Mouse (Mus musculus) CH12.LX (cell line): ENCODE measurements around the gene Laptm4a. TPM values are rescaled to one million over a fixed set of nuclear protein-coding genes. Genes with fewer than 3 reads are reported as not detected.

Experiments used
- DNase-seq: peaks from one replicate; pipeline ENCODE4 v3.0.0-alpha.2; 2013; ENCODE audit errors: extremely low read depth
- H3K27ac ChIP-seq: 2 replicates; pipeline ENCODE4 v1.5.1; 2012; ENCODE audit warnings: low read depth, mild to moderate bottlenecking, control low read depth, moderate library complexity; ENCODE audit not compliant: insufficient read depth
- H3K27me3 ChIP-seq: replicated peaks from 2 replicates; pipeline ENCODE3; 2012; ENCODE audit warnings: inconsistent platforms
- H3K36me3 ChIP-seq, 2 experiments: replicated peaks in 1 of 2; 2 replicates each; pipeline versions ENCODE3 to v1.6.1; 2012; ENCODE audit warnings: inconsistent platforms in 1 of 2, low read length in 1 of 2, mild to moderate bottlenecking in 1 of 2, mixed read lengths in 1 of 2, moderate library complexity in 1 of 2; ENCODE audit not compliant: control insufficient read depth in 1 of 2, insufficient read depth in 1 of 2
- H3K4me1 ChIP-seq, 2 experiments: 2 replicates each; pipeline ENCODE4 v1.6.1; 2012; ENCODE audit warnings: inconsistent platforms in 1 of 2, moderate library complexity in 1 of 2; ENCODE audit not compliant: insufficient read depth in 2 of 2, control insufficient read depth in 1 of 2
- H3K4me2 ChIP-seq: 2 replicates; pipeline ENCODE4 v1.6.1; 2012; ENCODE audit warnings: low read depth, mild to moderate bottlenecking, control low read depth; ENCODE audit not compliant: poor library complexity, insufficient read depth, severe bottlenecking
- H3K4me3 ChIP-seq, 3 experiments: fragments of 150-350 bp in 1 of 3; sonication (generic) in 1 of 3; replicated peaks in 1 of 3; 2 replicates each; pipeline versions ENCODE3 to v1.5.1; 2011 to 2012; ENCODE audit warnings: low read depth in 2 of 3, low read length in 2 of 3, mild to moderate bottlenecking in 2 of 3, moderate library complexity in 2 of 3, control low read depth in 1 of 3, improper control_type of control experiment in 1 of 3, inconsistent platforms in 1 of 3, mixed read lengths in 1 of 3; ENCODE audit not compliant: poor library complexity in 1 of 3
- H3K79me2 ChIP-seq: replicated peaks from 2 replicates; pipeline ENCODE4 v1.6.1; 2012; ENCODE audit warnings: mild to moderate bottlenecking, moderate library complexity; ENCODE audit not compliant: control insufficient read depth, poor library complexity, insufficient read depth, severe bottlenecking; ENCODE audit errors: extremely low read depth
- H3K9ac ChIP-seq: 2 replicates; pipeline ENCODE4 v1.6.1; 2012; ENCODE audit warnings: low read depth, mild to moderate bottlenecking, control low read depth, moderate library complexity; ENCODE audit not compliant: insufficient read depth
- H3K9me3 ChIP-seq: replicated peaks from 2 replicates; pipeline ENCODE3; 2012; ENCODE audit warnings: low read length, inconsistent platforms, mixed read lengths
- BHLHE40 ChIP-seq: IDR thresholded peaks from 2 replicates; pipeline ENCODE4 v1.6.1; 2011; ENCODE audit warnings: mild to moderate bottlenecking, low read depth, low read length, improper control_type of control experiment
- CHD2 ChIP-seq: IDR thresholded peaks from 2 replicates; pipeline ENCODE4 v1.6.1; 2011; ENCODE audit warnings: low read length, improper control_type of control experiment
- ELF1 ChIP-seq: IDR thresholded peaks from 2 replicates; pipeline ENCODE4 v1.6.1; 2014; ENCODE audit warnings: low read depth, mild to moderate bottlenecking, inconsistent platforms, low read length, improper control_type of control experiment
- EP300 ChIP-seq: IDR thresholded peaks from 2 replicates; pipeline ENCODE4 v1.6.1; 2011; ENCODE audit warnings: low read length, improper control_type of control experiment
- ETS1 ChIP-seq: conservative IDR thresholded peaks from 2 replicates; pipeline ENCODE4 v1.6.1; 2012; ENCODE audit warnings: low read depth, mild to moderate bottlenecking, inconsistent platforms, low read length, improper control_type of control experiment, moderate library complexity
- HCFC1 ChIP-seq: IDR thresholded peaks from 2 replicates; pipeline ENCODE4 v1.6.1; 2012; ENCODE audit warnings: low read depth, mild to moderate bottlenecking, inconsistent platforms, low read length, improper control_type of control experiment
- IRF4 ChIP-seq: IDR thresholded peaks from 2 replicates; pipeline ENCODE4 v1.6.1; 2014; ENCODE audit warnings: low read depth, mild to moderate bottlenecking, inconsistent platforms, low read length, improper control_type of control experiment
- JUN ChIP-seq: IDR thresholded peaks from 2 replicates; pipeline ENCODE4 v1.6.1; 2011; ENCODE audit warnings: low read depth, mild to moderate bottlenecking, low read length, improper control_type of control experiment, moderate library complexity; ENCODE audit not compliant: insufficient read depth
- KAT2A ChIP-seq: IDR thresholded peaks from 2 replicates; pipeline ENCODE4 v1.6.1; 2012; ENCODE audit warnings: low read length, improper control_type of control experiment, inconsistent platforms; ENCODE audit not compliant: insufficient replicate concordance
- MAX ChIP-seq: IDR thresholded peaks from 2 replicates; pipeline ENCODE4 v1.6.1; 2011; ENCODE audit warnings: low read length, improper control_type of control experiment
- MAZ ChIP-seq: IDR thresholded peaks from 2 replicates; pipeline ENCODE4 v1.6.1; 2012; ENCODE audit warnings: low read depth, mild to moderate bottlenecking, inconsistent platforms, low read length, improper control_type of control experiment, moderate library complexity
- MEF2A ChIP-seq: IDR thresholded peaks from 2 replicates; pipeline ENCODE4 v1.6.1; 2014; ENCODE audit warnings: low read depth, mild to moderate bottlenecking, inconsistent platforms, low read length, improper control_type of control experiment, borderline replicate concordance
- MXI1 ChIP-seq: IDR thresholded peaks from 2 replicates; pipeline ENCODE4 v1.6.1; 2011; ENCODE audit warnings: mild to moderate bottlenecking, low read depth, low read length, improper control_type of control experiment
- MYC ChIP-seq: IDR thresholded peaks from 2 replicates; pipeline ENCODE4 v1.6.1; 2011; ENCODE audit warnings: low read depth, mild to moderate bottlenecking, improper control_type of control experiment, low read length
- NELFE ChIP-seq: IDR thresholded peaks from 2 replicates; pipeline ENCODE4 v1.6.1; 2011; ENCODE audit warnings: low read depth, low read length, improper control_type of control experiment
- NRF1 ChIP-seq: IDR thresholded peaks from 2 replicates; pipeline ENCODE4 v1.6.1; 2014; ENCODE audit warnings: low read depth, mild to moderate bottlenecking, inconsistent platforms, low read length, improper control_type of control experiment, moderate library complexity
- POLR2A ChIP-seq: IDR thresholded peaks from 2 replicates; pipeline ENCODE4 v1.6.1; 2011; ENCODE audit warnings: low read depth, mild to moderate bottlenecking, improper control_type of control experiment, low read length
- POLR2AphosphoS2 ChIP-seq: IDR thresholded peaks from 2 replicates; pipeline ENCODE4 v1.6.1; 2011; ENCODE audit warnings: low read depth, low read length, improper control_type of control experiment
- RCOR1 ChIP-seq: conservative IDR thresholded peaks from 2 replicates; pipeline ENCODE4 v1.6.1; 2012; ENCODE audit warnings: low read depth, mild to moderate bottlenecking, inconsistent platforms, low read length, improper control_type of control experiment
- SIN3A ChIP-seq: IDR thresholded peaks from 2 replicates; pipeline ENCODE4 v1.6.1; 2012; ENCODE audit warnings: low read length, improper control_type of control experiment, inconsistent platforms
- TBP ChIP-seq: conservative IDR thresholded peaks from 2 replicates; pipeline ENCODE4 v1.6.1; 2011; ENCODE audit warnings: low read depth, low read length, improper control_type of control experiment
- TCF12 ChIP-seq: IDR thresholded peaks from 2 replicates; pipeline ENCODE4 v1.6.1; 2014; ENCODE audit warnings: low read depth, mild to moderate bottlenecking, inconsistent platforms, low read length, improper control_type of control experiment
- UBTF ChIP-seq: IDR thresholded peaks from 2 replicates; pipeline ENCODE4 v1.6.1; 2012; ENCODE audit warnings: low read depth, mild to moderate bottlenecking, inconsistent platforms, low read length, improper control_type of control experiment, moderate library complexity
- USF1 ChIP-seq: IDR thresholded peaks from 2 replicates; pipeline ENCODE4 v1.6.1; 2014; ENCODE audit warnings: low read depth, mild to moderate bottlenecking, inconsistent platforms, low read length, improper control_type of control experiment
- USF2 ChIP-seq: conservative IDR thresholded peaks from 2 replicates; pipeline ENCODE4 v1.6.1; 2011; ENCODE audit warnings: low read depth, low read length, improper control_type of control experiment
- ZKSCAN1 ChIP-seq: IDR thresholded peaks from 2 replicates; pipeline ENCODE4 v1.6.1; 2012; ENCODE audit warnings: low read depth, inconsistent platforms, low read length, improper control_type of control experiment, borderline replicate concordance
- ZMIZ1 ChIP-seq: IDR thresholded peaks from 2 replicates; pipeline ENCODE4 v1.6.1; 2012; ENCODE audit warnings: low read depth, mild to moderate bottlenecking, inconsistent platforms, low read length, improper control_type of control experiment
- ZNF384 ChIP-seq: IDR thresholded peaks from 2 replicates; pipeline ENCODE4 v1.6.1; 2012; ENCODE audit warnings: low read depth, low read length, improper control_type of control experiment, inconsistent platforms
- dilution Hi-C: fragments of 300-500 bp; cut with MboI; formaldehyde crosslinking; loops from 2 replicates; pipeline ENCODE4 v1.14.3; 2020; ENCODE audit warnings: low sequenced_read_pairs; ENCODE audit not compliant: extremely low pct_unique_long_range_greater_than_20kb, extremely low pct_ligation_motif_present
- in situ Hi-C: fragments of 300-500 bp; cut with MboI; formaldehyde crosslinking; loops from 3 replicates; pipeline ENCODE4 v1.14.3; 2019; ENCODE audit warnings: low sequenced_read_pairs, low pct_ligation_motif_present, low pct_unique_long_range_greater_than_20kb, mixed read lengths
- polyA plus RNA-seq: library from polyadenylated mRNA; unstranded; fragments of >175 nt; gene quantifications from 2 replicates; pipeline ENCODE4 v1.2.1, GENCODE M21; 2012; ENCODE audit warnings: low read depth; ENCODE audit not compliant: insufficient read length
- total RNA-seq, 2 experiments: library from RNA; depleted of rRNA; stranded (reverse); fragments of 300-350 nt in 1 of 2; fragments of >200 nt in 1 of 2; gene quantifications; 2 replicates each; pipeline ENCODE4 v1.2.3; 2012 to 2014

Laptm4a gene
- 43.6 and 48.3 TPM in 2 replicates for total RNA-seq (2012; rRNA removed)
- 62.6 and 64.5 TPM in 2 replicates for total RNA-seq (2014; rRNA removed)
- 65.2 and 73.8 TPM in 2 replicates for polyA plus RNA-seq

DNA sequence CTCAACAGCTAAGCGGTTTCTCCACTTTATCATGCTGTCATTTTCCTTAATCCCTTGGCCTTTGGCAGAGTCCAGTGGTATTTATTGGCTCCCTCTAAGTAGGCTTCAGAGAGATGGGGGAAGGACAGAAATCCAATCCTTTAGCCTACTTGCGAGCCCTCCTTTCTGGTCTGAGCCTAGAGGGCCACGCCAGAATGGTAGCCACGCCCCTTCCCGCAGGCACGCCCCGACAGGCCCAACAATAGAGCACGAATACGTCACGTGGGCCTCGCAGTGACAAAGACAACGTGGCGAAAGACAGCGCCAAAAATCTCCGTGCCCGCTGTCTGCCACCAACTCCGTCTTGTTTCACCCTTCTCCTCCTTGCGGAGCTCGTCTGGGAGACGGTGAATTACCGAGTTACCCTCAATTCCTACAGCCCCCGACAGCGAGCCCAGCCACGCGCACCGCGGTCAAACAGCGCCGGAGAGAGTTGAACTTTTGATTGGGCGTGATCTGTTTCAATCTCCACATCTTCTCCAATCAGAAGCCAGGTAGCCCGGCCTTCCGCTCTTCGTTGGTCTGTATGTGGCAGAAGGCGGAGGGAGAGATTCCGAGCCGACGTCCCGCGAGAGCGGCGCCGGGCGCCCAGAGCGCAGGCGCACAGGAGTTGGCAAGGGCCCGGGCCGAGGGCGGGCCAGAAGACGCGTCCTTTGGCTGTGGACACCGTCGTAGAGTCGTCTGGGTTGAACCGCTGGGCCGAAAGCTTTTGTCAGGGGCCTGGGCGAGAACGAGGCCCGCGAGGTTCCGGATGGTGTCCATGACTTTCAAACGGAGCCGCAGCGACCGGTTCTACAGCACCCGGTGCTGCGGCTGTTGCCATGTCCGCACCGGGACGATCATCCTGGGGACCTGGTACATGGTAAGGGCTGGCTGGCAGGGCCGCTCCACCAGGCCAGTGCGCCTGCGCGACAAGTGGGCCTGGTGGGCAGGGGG is at the start of gene Laptm4a:
Gene Laptm4a (plus strand): TSS at position 271 of the 975 bp plus-strand sequence.
- Histone ChIP-seq H3K4me3 (peak within 1 kb of the TSS; percentile 73 to 92 (median 82)), H3K79me2 (peaks cover 41% of the 10 kb centered on the region), H3K36me3 (peaks cover 6 to 22% of the 10 kb centered on the region in 2 experiments), H3K27me3 (no peaks in the 10 kb centered on the region), H3K4me2 (peak within 1 kb of the TSS; percentile 78), H3K9ac (peak within 1 kb of the TSS; percentile 97)
- peak; percentile 97 for DNase-seq
- dilution Hi-C loops = no loop called here
- in situ Hi-C loops = no loop called here
- TF ChIP-seq NELFE = peak; percentile 97
- no peak for TF ChIP-seq RCOR1
- peak; percentile 86 for TF ChIP-seq NRF1
- 0 out of 2 replicates have a peak, but pooled peaks have one; percentile 8 for TF ChIP-seq IRF4
- TF ChIP-seq KAT2A = no peak
- TF ChIP-seq TBP = peak; percentile 73
- TF ChIP-seq MEF2A = peak; percentile 35; the same call in 1 of the 2 replicates
- peak; percentile 73 for TF ChIP-seq TCF12
- peak; percentile 100 for TF ChIP-seq MYC
- TF ChIP-seq ELF1 = peak; percentile 77
- TF ChIP-seq ZMIZ1 = peak; percentile 90
- TF ChIP-seq JUN = no peak
- no peak for TF ChIP-seq EP300
- peak; percentile 98 for TF ChIP-seq CHD2
- TF ChIP-seq BHLHE40 = peak; percentile 87
- TF ChIP-seq MAZ = 0 out of 2 replicates have a peak, but pooled peaks have one; percentile 31
- peak; percentile 95 for TF ChIP-seq POLR2A
- TF ChIP-seq ZNF384 = no peak
- peak; percentile 91 for TF ChIP-seq USF1
- peak; percentile 97 for TF ChIP-seq MXI1
- 0 out of 2 replicates have a peak, but pooled peaks have one; percentile 60 for TF ChIP-seq UBTF
- peak; percentile 58 for TF ChIP-seq HCFC1
- TF ChIP-seq ZKSCAN1 = no peak
- peak; percentile 98 for TF ChIP-seq MAX
- peak; percentile 93 for TF ChIP-seq SIN3A
- peak; percentile 84 for TF ChIP-seq USF2
- peak; percentile 91 for TF ChIP-seq POLR2AphosphoS2
- no peak for TF ChIP-seq ETS1
- TF ChIP-seq, all 38 proteins: peak for 21
- peaks cover 7 to 41% of the 10 kb centered on the region in 2 experiments for H3K4me1 ChIP-seq
- peak within 1 kb of the TSS; percentile 93 for H3K27ac ChIP-seq
- H3K9me3 ChIP-seq = no peaks in the 10 kb centered on the region
